Mouse (Mus musculus) ES-Bruce4 (cell line): ENCODE results near the gene Dlgap1.

Experiments
- CTCF ChIP-seq: IDR thresholded peaks from one replicate; pipeline ENCODE4 v1.8.1; 2011; ENCODE audit warnings: low read depth, low read length
- EP300 ChIP-seq: IDR thresholded peaks from 2 replicates; pipeline ENCODE4 v1.6.1; 2011; ENCODE audit warnings: low read depth, low read length; ENCODE audit not compliant: insufficient read depth
- POLR2A ChIP-seq: IDR thresholded peaks from one replicate; pipeline ENCODE4 v1.8.1; 2011; ENCODE audit warnings: low read length; ENCODE audit not compliant: insufficient read depth

- TF ChIP-seq POLR2A, result no peak
- no peak for TF ChIP-seq CTCF
- no peak for TF ChIP-seq EP300
These were observed 565.4 kb downstream of the Dlgap1 start for GRCm38 (mm10) chr17:70534321-70534720.
